Mouse (Mus musculus) heart, adult 2 months (tissue): Measurements from ENCODE around the gene Snapin. TPM values are rescaled to one million over a fixed set of nuclear protein-coding genes. Genes with fewer than 3 reads are reported as not detected.
A peak's percentile ranks its signal among the peaks of the same experiment; 100 is the strongest.

ENCODE experiments used
- DNase-seq, 2 experiments: peaks; one replicate each; pipeline ENCODE4 v3.0.0; 2021
- H3K27ac ChIP-seq: fragments of 200-600 bp; 2 replicates; pipeline ENCODE4 v1.8.1; 2022
- H3K27me3 ChIP-seq: fragments of 200-500 bp; 2 replicates; pipeline ENCODE4 v1.6.1; 2012; ENCODE audit warnings: mild to moderate bottlenecking, low read length, inconsistent platforms, mixed read lengths; ENCODE audit not compliant: control insufficient read depth, insufficient read depth
- H3K36me3 ChIP-seq: fragments of 200-500 bp; 2 replicates; pipeline ENCODE4 v1.6.1; 2012; ENCODE audit warnings: low read length, inconsistent platforms; ENCODE audit not compliant: control insufficient read depth, insufficient read depth
- H3K4me1 ChIP-seq: fragments of 200-500 bp; 2 replicates; pipeline ENCODE4 v1.6.1; 2011; ENCODE audit warnings: low read length; ENCODE audit not compliant: control insufficient read depth, insufficient read depth
- H3K4me3 ChIP-seq: fragments of 200-600 bp; 2 replicates; pipeline ENCODE4 v1.8.1; 2022
- H3K79me2 ChIP-seq: fragments of 200-500 bp; replicated peaks from 2 replicates; pipeline ENCODE4 v1.6.1; 2012; ENCODE audit warnings: mild to moderate bottlenecking, inconsistent platforms, low read length, moderate library complexity, mixed read lengths; ENCODE audit not compliant: control insufficient read depth, insufficient read depth
- H3K9ac ChIP-seq: fragments of 200-500 bp; 2 replicates; pipeline ENCODE4 v1.6.1; 2012; ENCODE audit warnings: low read depth, mild to moderate bottlenecking, control low read depth, inconsistent platforms, low read length, mixed read lengths
- CTCF ChIP-seq: fragments of 200-600 bp; IDR thresholded peaks from 2 replicates; pipeline ENCODE4 v1.8.1; 2022; ENCODE audit warnings: antibody characterized with exemption, mild to moderate bottlenecking, moderate library complexity
- EP300 ChIP-seq: fragments of 200-500 bp; IDR thresholded peaks from 2 replicates; pipeline ENCODE4 v1.6.1; 2011; ENCODE audit warnings: low read depth, low read length, control low read depth; ENCODE audit not compliant: insufficient read depth
- POLR2A ChIP-seq: fragments of 200-500 bp; IDR thresholded peaks from 2 replicates; pipeline ENCODE4 v1.6.1; 2011; ENCODE audit warnings: mild to moderate bottlenecking, low read depth, low read length, control low read depth; ENCODE audit not compliant: insufficient read depth
- WGBS: fragments of 180-500 bp; shearing (Covaris S2); methylation state at CpG from one replicate; pipeline ENCODE4 v1.1.7; 2018; 5-methylcytosine and 5-hydroxymethylcytosine counted together
- intact Hi-C: fragments of 180-260 bp; cut with DNase I; formaldehyde crosslinking; loops from one replicate; pipeline ENCODE4 v1.15.1; 2025
- polyA plus RNA-seq: library from polyadenylated mRNA; depleted of rRNA; stranded (reverse); fragments of >200 nt; gene quantifications from 2 replicates; pipeline ENCODE4 v1.2.3, GENCODE M21; 2012
- total RNA-seq, 2 experiments: library from RNA; stranded (reverse); gene quantifications; 2 replicates each; pipeline ENCODE4 v1.2.3; 2021

The Snapin gene
- total and polyA plus RNA-seq, 3 experiments = 50.7 to 71.3 (median 60.0) TPM

- peak overlapping the region; percentile 35; the same call in 1 of the 2 replicates for H3K4me3 ChIP-seq
- 26% methylated on average over 2 of the region's 2 CpGs for WGBS
- DNase-seq = no peak
- peaks cover 3% of the 10 kb centered on the region for H3K4me1 ChIP-seq
- H3K27me3 ChIP-seq = no peaks in the 10 kb centered on the region
- peaks cover 3% of the 10 kb centered on the region; the same call in 1 of the 2 replicates for H3K79me2 ChIP-seq
- peak overlapping the region; percentile 91 for H3K27ac ChIP-seq
- no peak overlapping the region for H3K9ac ChIP-seq
- H3K36me3 ChIP-seq = peaks cover 30% of the 10 kb centered on the region
- intact Hi-C loops = loop anchor here (2.0 kb wide), 2 partner anchors 19 to 33 kb away; partner anchors contain the start of genes Ilf2 and Snapin
- TF ChIP-seq CTCF (no peak), EP300 (no peak), POLR2A (no peak)
These were observed 18.9 kb upstream of the Snapin start for GRCm38 (mm10) chr3:90509747-90510123.

- under 1% methylated on average over 66 of the region's 66 CpGs for WGBS
- intact Hi-C loops = loop anchor here (2.0 kb wide), 2 partner anchors 18 to 32 kb away; partner anchors contain the start of genes Ilf2 and Snapin
- TF ChIP-seq CTCF (no peak), EP300 (peak; percentile 74), POLR2A (peak; percentile 79)
These were observed 18.3 kb upstream of the Snapin start, which contains the start of gene Chtop for GRCm38 (mm10) chr3:90508950-90509746. Chtop (minus strand) TSS chr3:90509498.

GRCm38 (mm10) chr3:90508287-90508949 is 17.6 kb upstream of the Snapin start:
- WGBS = under 1% methylated on average over 20 of the region's 20 CpGs
- no peak for TF ChIP-seq POLR2A
- TF ChIP-seq CTCF = no peak
- TF ChIP-seq EP300 = no peak
- Histone ChIP-seq H3K36me3 (peaks cover 40% of the 10 kb centered on the region), H3K79me2 (peaks cover 3% of the 10 kb centered on the region; the same call in 1 of the 2 replicates), H3K27ac (peak overlapping the region; percentile 91), H3K27me3 (no peaks in the 10 kb centered on the region), H3K9ac (peak overlapping the region; percentile 91), H3K4me3 (peak overlapping the region; percentile 88), H3K4me1 (peaks cover 3% of the 10 kb centered on the region)
- no peak for DNase-seq
- intact Hi-C loops = loop anchor here (2.0 kb wide), 2 partner anchors 18 to 32 kb away; partner anchors contain the start of genes Ilf2 and Snapin

More at GRCm38 (mm10) chr3:90508950-90509746, 18.3 kb upstream of the Snapin start, which contains the start of gene Chtop:
- H3K4me3 ChIP-seq = peak within 1 kb of the TSS; percentile 88
- peaks cover 3% of the 10 kb centered on the region for H3K4me1 ChIP-seq
- peaks cover 35% of the 10 kb centered on the region for H3K36me3 ChIP-seq
- peak within 1 kb of the TSS; percentile 91 for H3K27ac ChIP-seq
- H3K27me3 ChIP-seq = no peaks in the 10 kb centered on the region
- peaks cover 3% of the 10 kb centered on the region; the same call in 1 of the 2 replicates for H3K79me2 ChIP-seq
- peak within 1 kb of the TSS; percentile 91 for H3K9ac ChIP-seq
- DNase-seq = peak; percentile 99 to 100

- WGBS = 65% methylated on average over 3 of the region's 3 CpGs
- no peak overlapping the region for H3K4me3 ChIP-seq
- DNase-seq = no peak
- peaks cover 53% of the 10 kb centered on the region for H3K36me3 ChIP-seq
- H3K4me1 ChIP-seq = peaks cover 1% of the 10 kb centered on the region
- H3K27ac ChIP-seq = no peak overlapping the region
- intact Hi-C loops = no loop called here
- H3K79me2 ChIP-seq = peaks cover 6% of the 10 kb centered on the region
- H3K9ac ChIP-seq = no peak overlapping the region
- H3K27me3 ChIP-seq = no peaks in the 10 kb centered on the region
- no peak for TF ChIP-seq POLR2A
- TF ChIP-seq CTCF = no peak
- TF ChIP-seq EP300 = no peak
These were observed 15.5 kb upstream of the Snapin start for GRCm38 (mm10) chr3:90506362-90506761.

- no peak for TF ChIP-seq EP300
- no peak for TF ChIP-seq POLR2A
- TF ChIP-seq CTCF = no peak
- H3K36me3 ChIP-seq = peaks cover 57% of the 10 kb centered on the region
- no peak overlapping the region for H3K4me3 ChIP-seq
- H3K27me3 ChIP-seq = no peaks in the 10 kb centered on the region
- 91% methylated on average over 5 of the region's 5 CpGs for WGBS
- intact Hi-C loops = no loop called here
- H3K9ac ChIP-seq = no peak overlapping the region
- H3K79me2 ChIP-seq = peaks cover 6% of the 10 kb centered on the region
- H3K27ac ChIP-seq = no peak overlapping the region
- DNase-seq = no peak
- H3K4me1 ChIP-seq = peaks cover 1% of the 10 kb centered on the region
These were observed 14.4 kb upstream of the Snapin start for GRCm38 (mm10) chr3:90505216-90505615.

GRCm38 (mm10) chr3:90503444-90503843 is 12.6 kb upstream of the Snapin start:
- DNase-seq = no peak
- 76% methylated on average over 4 of the region's 4 CpGs for WGBS
- H3K9ac ChIP-seq = no peak overlapping the region
- no peak overlapping the region for H3K27ac ChIP-seq
- TF ChIP-seq CTCF (no peak), POLR2A (no peak), EP300 (no peak)
- peaks cover 6% of the 10 kb centered on the region for H3K79me2 ChIP-seq
- H3K4me3 ChIP-seq = no peak overlapping the region
- H3K4me1 ChIP-seq = peaks cover 1% of the 10 kb centered on the region
- intact Hi-C loops = no loop called here
- H3K36me3 ChIP-seq = peaks cover 61% of the 10 kb centered on the region
- H3K27me3 ChIP-seq = no peaks in the 10 kb centered on the region
